Mouse (Mus musculus) cerebellum, adult 2 months (tissue): ENCODE measurements around the gene Egfl6. TPM values are rescaled to one million over a fixed set of nuclear protein-coding genes. Genes with fewer than 3 reads are reported as not detected.

Experiments
- DNase-seq, 2 experiments: peaks; one replicate each; pipeline ENCODE4 v3.0.0; 2021
- H3K27ac ChIP-seq: fragments of 200-500 bp; 2 replicates; pipeline ENCODE4 v1.5.1; 2012; ENCODE audit warnings: low read length, control low read depth, inconsistent platforms; ENCODE audit not compliant: insufficient read depth
- H3K27me3 ChIP-seq: fragments of 200-500 bp; 2 replicates; pipeline ENCODE4 v1.6.1; 2012; ENCODE audit warnings: inconsistent platforms, mild to moderate bottlenecking, low read length, moderate library complexity; ENCODE audit not compliant: control insufficient read depth, insufficient read depth
- H3K4me1 ChIP-seq: fragments of 200-500 bp; 2 replicates; pipeline ENCODE4 v1.6.1; 2011; ENCODE audit warnings: low read length; ENCODE audit not compliant: control insufficient read depth, insufficient read depth
- H3K4me3 ChIP-seq: fragments of 200-500 bp; replicated peaks from 2 replicates; pipeline ENCODE3; 2011; ENCODE audit warnings: mild to moderate bottlenecking, low read depth, low read length, control low read depth; ENCODE audit not compliant: insufficient read depth
- CTCF ChIP-seq: fragments of 200-500 bp; IDR thresholded peaks from 2 replicates; pipeline ENCODE4 v1.5.1; 2011; ENCODE audit warnings: low read depth, mild to moderate bottlenecking, control low read depth, low read length, moderate library complexity, borderline replicate concordance; ENCODE audit not compliant: insufficient read depth
- POLR2A ChIP-seq: fragments of 200-500 bp; IDR thresholded peaks from 2 replicates; pipeline ENCODE4 v1.6.1; 2011; ENCODE audit warnings: low read length, control low read depth, borderline replicate concordance; ENCODE audit not compliant: insufficient read depth
- WGBS: fragments of 180-500 bp; shearing (Covaris S2); methylation state at CpG from one replicate; pipeline ENCODE4 v1.1.7; 2018; 5-methylcytosine and 5-hydroxymethylcytosine counted together
- polyA plus RNA-seq: library from polyadenylated mRNA; depleted of rRNA; stranded (reverse); fragments of >200 nt; gene quantifications from 2 replicates; pipeline ENCODE4 v1.2.3, GENCODE M21; 2012; rRNA removed

Gene Egfl6
- polyA plus RNA-seq, 1 experiment = 2.0 TPM

GRCm38 (mm10) chrX:166495052-166495451 is 90.5 kb downstream of the Egfl6 start:
- no peak for TF ChIP-seq CTCF
- TF ChIP-seq POLR2A = no peak
- no peak for DNase-seq
- Histone ChIP-seq H3K4me1 (no peaks in the 10 kb centered on the region), H3K4me3 (no peak overlapping the region), H3K27ac (no peak overlapping the region), H3K27me3 (no peaks in the 10 kb centered on the region)
- WGBS = 87% methylated on average over 2 of the region's 2 CpGs

GRCm38 (mm10) chrX:166479365-166479983 is 106.0 kb downstream of the Egfl6 start, which contains the start of gene Rab9:
TSS of gene Rab9 (minus strand) at chrX:166479867.
- peak; percentile 51; the same call in 1 of the 2 replicates for TF ChIP-seq POLR2A
- TF ChIP-seq CTCF = no peak
- Histone ChIP-seq H3K4me1 (no peaks in the 10 kb centered on the region), H3K27me3 (no peaks in the 10 kb centered on the region), H3K4me3 (peak within 1 kb of the TSS; percentile 100), H3K27ac (peak within 1 kb of the TSS; percentile 94)
- DNase-seq = peak; percentile 90
- 7% methylated on average over 39 of the region's 41 CpGs for WGBS

- H3K4me3 ChIP-seq = peak overlapping the region; percentile 100
- H3K27me3 ChIP-seq = no peaks in the 10 kb centered on the region
- WGBS = 5% methylated on average over 28 of the region's 28 CpGs
- H3K27ac ChIP-seq = peak overlapping the region; percentile 94; the same call in 1 of the 2 replicates
- no peaks in the 10 kb centered on the region for H3K4me1 ChIP-seq
- peak in 1 of 2 experiments; percentile 19 for DNase-seq
- no peak for TF ChIP-seq CTCF
- TF ChIP-seq POLR2A = no peak
These were observed 106.7 kb downstream of the Egfl6 start for GRCm38 (mm10) chrX:166478631-166479364.

GRCm38 (mm10) chrX:166477393-166477792 is 108.1 kb downstream of the Egfl6 start:
- Histone ChIP-seq H3K4me3 (no peak overlapping the region), H3K27ac (no peak overlapping the region), H3K27me3 (no peaks in the 10 kb centered on the region), H3K4me1 (no peaks in the 10 kb centered on the region)
- DNase-seq = no peak
- 30% methylated on average over 6 of the region's 6 CpGs for WGBS
- TF ChIP-seq POLR2A = no peak
- TF ChIP-seq CTCF = no peak

Other genes starting within 250 kb of the Egfl6 start
- 54.0 and 55.5 TPM in 2 replicates for gene Trappc2, start 145.1 kb downstream of the Egfl6 start, polyA plus RNA-seq
- 5.6 and 5.8 TPM in 2 replicates for gene Ofd1, start 145.0 kb downstream of the Egfl6 start, polyA plus RNA-seq
- gene Rab9, start 105.9 kb downstream of the Egfl6 start, polyA plus RNA-seq = 33.7 and 37.5 TPM in 2 replicates
- 1.8 and 1.9 TPM in 2 replicates for gene Tceanc, start 67.2 kb downstream of the Egfl6 start, polyA plus RNA-seq